Mouse (Mus musculus) cerebellum, adult 9-10 months (tissue): ENCODE results near the gene Itga9.

ENCODE experiments used
- DNase-seq: peaks from one replicate; pipeline ENCODE4 v3.0.0; 2022

Gene Itga9

DNA sequence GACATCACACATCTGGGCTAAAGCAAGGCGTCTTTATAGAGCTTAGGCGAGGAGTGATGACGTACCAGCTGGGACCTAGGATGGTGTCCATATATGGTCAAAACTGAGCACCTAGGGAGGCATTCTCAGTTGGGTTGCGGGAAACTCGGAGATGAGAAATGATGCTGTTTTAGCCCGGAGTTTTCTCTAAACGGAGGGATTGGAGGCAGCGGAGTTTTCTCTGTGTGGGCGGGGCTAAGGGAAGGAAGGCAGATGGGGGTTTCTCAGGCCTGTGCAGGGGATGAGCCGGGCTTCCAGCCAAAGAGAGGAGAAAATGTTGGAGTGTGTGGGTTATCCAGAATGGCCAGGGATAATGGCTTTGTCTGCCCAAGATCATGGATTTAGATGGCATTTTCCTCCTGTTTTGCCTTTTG, 182.4 kb downstream of the Itga9 start:
- no peak for DNase-seq

DNA sequence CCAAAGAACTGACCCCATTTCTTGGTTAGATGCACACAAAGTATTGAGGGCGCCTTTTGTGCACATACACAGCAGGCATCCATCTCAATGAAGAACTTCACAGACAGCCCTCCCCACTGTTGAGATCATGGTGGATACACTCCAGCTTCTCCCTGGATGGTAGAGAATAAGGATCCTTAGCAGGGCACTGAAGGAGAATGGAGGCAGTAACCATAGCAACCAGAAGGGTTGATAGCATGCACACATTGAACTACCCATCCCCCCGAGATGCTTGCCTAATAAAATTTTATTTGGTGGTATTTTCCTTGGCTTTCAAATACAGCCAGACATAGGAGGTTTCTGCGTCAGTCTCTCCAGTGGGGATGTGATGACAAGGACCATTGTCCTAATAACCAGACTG, 184.7 kb downstream of the Itga9 start:
- no peak for DNase-seq

DNA sequence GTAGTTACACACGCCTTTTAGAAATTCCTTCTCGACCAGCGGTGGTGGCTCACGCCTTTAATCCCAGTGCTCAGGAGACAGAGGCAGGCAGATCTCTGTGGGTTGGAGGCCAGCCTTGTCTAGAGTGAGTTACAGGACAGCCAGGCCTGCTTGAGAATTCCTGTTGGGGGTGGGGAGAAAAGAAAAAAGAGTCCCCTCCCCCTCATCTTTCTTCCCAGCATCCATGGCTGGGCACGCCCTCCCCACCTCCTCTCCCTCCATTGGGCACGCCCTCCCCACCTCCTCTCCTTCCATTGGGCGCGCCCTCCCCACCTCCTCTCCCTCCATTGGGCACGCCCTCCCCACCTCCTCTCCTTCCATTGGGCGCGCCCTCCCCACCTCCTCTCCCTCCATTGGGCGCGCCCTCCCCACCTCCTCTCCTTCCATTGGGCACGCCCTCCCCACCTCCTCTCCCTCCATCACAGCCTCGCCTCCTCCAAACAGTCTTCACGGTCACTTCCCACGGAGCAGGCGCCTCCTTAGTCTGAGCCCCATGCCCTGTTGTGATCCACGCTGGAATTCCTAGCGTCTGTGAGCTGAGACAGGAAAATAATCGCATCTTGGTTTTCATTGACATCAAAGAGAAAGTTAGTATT, 186.8 kb downstream of the Itga9 start:
- DNase-seq: no peak

DNA sequence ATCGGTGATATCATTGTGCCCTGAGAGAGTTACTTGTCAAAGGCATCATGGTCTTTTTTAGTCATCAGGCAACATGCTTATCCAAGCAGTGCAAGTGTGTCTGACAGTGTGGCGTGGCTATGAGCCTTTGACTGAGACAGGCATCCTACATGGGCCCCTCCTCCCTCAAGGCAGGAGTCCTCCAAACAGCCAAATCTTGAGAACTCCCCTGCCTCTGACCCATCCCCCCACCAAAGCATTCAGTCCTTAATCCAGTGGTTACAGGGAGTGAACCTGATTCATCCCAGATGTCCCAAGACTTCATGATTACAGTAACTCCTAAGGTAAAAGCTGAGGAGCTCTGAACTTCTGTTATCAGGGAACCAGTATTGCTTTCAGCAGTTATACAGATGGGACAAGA, 188.2 kb downstream of the Itga9 start:
- no peak for DNase-seq

DNA sequence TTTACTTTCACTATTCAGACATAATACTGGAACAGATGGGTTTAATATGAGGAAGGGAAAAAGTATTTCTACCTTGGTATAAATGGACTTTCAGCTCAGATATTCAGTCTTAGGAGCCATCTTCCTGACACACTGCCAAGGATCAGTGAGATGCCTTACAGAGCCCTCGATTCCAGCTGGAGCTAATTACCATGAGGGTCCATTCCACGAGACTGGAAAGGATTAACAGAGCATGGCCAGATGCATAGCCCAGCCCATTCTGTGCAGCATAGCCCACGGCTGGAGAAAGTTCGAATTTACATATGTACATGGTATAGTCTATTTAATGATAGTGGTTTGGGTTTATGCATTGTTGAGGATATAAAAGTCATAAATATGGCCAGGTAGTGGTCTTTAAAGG, 188.8 kb downstream of the Itga9 start:
- no peak for DNase-seq

DNA sequence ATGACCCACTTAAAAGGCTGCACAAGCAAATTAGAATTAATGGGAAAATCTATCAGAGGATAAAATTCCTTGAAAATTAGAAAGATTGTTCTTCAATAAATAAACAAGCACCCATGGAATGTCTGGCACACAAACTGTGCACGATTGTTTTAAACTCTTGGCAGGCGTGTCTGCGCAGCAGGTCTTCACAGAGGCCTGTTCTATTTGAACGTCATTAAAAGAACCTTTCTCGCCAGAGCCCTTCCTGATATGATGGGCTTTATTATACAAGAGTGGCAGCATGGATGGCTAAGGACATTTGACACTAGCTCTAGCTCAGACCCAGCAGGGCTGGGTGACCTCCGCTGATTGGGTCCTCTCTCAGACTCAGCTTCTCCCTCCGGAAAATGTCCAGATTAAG, 192.6 kb downstream of the Itga9 start:
- DNase-seq: no peak

DNA sequence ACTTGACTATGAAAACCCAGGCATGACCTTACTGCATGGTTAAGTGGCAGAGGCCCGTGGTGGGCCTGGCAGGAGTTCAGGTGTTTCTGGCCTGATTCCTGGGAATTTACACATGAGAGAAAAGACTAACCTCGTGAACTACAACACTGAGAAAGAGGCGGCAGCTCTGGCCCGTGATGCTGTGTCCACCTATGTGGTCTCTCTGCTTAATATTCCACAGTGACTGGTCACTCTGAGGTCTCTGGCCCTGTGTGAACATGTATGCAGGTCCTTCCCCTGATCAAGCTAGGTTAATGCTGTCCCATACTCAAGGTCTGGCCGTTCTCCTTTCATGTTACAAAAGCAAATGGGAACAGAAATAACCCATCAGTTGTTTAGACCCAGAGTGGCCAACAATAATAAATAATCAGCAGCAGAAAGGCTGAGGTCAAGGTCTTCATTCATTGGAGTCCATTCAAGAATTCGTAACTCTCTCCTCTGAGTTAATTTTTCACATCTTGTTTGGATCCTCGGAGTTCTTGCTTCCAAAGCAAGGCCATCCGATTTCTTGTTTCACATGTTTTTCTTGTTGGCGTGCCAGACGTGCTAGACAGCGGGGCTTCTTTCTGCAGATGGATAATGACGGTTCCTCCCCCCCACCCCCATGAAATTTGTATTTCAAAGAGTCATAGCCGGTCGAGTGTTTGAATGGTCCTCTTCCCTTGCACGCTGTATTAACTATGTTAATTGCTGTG, 194.9 kb downstream of the Itga9 start:
- no peak for DNase-seq

DNA sequence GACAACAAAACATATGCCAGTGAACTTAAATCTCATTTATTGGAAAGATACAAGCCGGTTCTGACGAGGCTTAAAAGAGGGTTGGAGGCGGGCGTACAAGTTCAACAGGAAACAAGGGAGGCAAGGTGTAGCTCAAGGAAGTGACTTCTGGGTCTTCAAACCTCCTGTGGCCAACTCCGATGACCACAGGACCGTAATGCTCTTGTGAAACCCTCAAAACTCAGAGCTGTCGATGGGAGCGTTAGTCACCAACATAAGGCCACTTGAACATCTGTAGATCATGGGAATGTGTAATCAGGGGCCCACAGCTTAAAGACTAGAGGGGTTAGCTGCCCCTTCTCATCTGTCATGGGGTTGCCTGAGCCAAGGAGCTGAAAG, 195.4 kb downstream of the Itga9 start:
- no peak for DNase-seq

DNA sequence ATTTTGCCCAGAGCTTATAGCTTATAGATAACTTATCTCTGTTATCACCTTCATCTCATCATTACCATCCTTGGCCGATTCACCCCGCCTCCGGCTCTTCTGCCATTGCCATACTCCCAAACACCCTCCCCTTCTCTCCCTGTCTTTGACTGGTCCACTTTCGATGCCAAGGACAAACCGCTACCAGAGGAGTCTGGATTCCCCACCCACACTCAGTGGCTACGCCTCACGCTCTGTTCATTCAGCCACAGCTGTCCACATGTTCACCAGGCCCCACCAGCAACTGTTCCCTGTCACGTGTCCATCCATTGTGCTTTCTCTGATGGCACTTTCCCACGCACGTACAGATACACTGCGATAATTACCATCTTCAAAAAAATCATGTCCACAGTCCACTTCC, 195.9 kb downstream of the Itga9 start:
- DNase-seq: no peak

DNA sequence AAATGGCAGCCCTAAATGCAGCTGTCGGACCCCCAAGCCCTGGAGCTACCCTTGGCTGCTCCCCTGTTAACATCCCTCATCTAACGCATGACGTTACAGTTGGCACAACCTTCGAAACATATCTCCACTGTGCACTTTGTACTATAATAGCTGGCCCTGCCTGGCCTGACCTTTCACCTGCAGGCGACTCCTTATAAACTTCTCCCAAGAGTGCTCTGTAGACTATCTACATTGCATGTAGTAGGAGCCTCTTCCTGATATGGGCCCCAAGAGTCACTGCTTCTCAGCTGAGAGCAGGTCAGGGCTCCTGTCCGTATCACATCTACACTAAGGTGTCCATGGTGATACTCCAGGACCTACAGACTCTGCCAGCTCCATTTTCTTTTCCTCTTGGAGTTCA, 199.2 kb downstream of the Itga9 start:
- no peak for DNase-seq

DNA sequence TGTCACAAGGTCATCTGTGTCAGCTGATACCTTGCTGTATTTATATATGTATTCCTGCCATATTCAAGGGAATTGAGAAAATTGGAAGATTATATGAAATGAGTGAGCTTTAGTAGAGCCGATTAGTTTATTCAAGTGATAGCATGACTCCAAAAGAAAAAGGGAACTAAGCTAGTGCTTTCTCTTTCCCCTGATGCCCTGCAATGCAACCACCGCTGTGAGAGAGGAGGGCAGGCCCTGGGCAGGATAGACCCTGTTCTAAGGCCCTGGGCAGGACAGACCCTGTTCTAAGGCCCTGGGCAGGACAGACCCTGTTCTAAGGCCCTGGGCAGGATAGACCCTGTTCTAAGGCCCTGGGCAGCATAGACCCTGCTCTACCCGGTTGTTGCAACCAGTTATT, 201.2 kb downstream of the Itga9 start:
- no peak for DNase-seq

DNA sequence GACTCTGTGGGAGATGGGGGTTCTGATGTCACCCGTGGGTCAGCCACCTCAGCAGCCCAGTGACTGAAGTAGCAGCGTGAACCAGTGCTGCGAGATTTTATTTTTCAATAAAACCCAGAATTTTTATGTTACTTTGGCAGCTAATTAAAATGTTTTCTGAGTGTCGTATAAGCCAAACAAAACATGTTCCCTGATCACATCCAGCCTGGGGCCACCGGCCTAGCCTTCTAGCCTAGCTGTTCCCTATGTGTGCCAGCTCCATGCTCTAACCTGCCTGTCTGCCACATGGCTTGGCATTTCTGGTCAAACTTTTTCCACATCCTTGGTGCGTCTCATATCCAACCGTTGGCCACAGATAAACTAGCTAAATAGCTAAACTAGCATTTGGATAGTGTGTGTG, 205.7 kb downstream of the Itga9 start:
- no peak for DNase-seq

DNA sequence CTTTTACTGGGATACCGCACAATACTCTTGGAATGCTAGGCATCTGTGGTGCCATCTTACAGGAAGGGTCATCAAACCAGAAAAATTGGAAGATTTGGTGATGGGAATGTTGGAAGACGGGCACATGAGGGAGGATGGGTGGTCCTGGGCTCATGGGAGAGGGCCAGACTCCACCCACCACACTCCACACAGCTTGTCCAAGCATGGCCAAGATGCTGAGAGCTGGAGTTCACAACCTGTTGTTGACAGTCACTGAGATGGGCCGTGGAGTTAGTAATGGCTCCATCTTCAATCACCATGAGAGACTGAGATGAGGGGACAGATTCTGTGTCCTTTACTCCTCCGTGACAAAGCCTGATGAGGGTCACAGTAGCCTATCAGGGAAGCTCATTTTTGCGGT, 207.0 kb downstream of the Itga9 start:
- DNase-seq: no peak

DNA sequence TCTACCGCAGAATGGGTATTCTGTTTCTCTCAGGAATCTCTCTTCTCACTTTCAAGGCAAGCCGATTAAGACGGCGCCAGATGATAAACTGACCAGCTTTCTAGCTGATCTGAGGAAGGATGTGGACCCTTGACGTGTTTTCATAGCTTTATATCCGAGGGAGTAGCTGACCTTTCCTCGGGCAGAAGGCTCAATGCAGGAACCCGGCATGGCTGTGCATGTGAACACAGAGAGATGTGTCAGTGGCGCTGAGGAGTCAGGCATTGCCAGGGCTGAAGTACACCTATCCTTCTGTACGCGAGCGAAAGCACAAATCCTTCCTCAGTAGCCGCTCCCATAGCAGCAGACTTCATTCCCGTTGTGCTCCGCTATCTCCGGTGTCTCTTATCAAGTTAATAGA, 207.6 kb downstream of the Itga9 start:
- DNase-seq: no peak

DNA sequence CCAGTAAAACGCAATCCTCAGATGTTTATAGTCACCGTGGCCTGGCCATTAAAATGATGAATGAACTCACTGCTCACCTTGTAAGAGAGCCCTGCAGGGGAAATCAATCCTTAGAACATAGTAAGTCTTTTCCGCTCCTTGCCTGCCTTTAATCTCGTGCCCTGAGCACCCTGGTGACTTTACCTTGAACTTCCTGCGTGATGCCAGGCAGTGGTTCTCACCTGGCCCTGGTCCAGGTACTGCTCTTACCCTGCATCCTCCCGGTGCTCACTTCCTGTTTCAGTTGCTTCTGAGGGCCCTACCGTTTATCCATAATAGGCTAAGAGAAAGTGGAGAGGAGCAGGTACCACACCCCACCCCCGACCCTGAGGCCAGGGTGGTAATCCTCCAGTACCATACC, 208.0 kb downstream of the Itga9 start:
- no peak for DNase-seq

DNA sequence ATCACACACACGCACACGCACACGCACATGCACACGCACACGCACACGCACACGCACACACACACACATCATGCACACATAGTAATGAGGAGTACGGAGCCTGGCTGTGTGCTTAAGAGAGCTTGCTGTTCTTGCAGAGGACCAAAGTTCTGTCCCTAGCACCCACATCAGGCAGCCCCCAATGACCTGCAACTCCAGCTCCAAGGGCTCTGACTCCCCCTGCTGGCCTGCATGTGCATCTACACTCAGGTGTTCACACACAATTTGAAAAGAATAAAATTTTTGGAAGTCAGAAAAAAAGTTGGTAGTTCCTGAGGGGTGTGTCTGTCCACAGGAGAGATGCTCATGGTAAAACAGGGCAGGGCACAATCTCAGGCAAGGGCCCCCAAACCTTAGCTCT, 209.1 kb downstream of the Itga9 start:
- DNase-seq: no peak

DNA sequence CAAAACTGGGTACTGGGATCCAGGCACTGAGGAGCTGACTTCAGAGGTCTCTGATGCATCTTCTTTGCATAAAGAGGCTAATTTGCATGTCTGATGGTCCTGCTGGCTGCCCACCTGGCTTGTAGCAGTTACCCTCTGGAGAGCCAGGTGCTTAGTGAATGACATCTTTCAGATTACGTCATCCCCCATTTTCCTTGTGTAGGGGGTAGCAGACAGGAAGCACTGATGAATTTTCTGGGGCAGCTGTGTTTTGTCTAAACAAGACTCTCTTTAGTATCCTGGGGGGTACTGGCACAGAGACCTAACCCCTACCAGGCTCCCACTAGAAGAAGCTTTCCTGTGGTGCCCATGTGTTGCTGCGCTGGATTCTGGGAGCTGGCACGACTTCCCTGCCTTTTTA, 212.0 kb downstream of the Itga9 start:
- DNase-seq: no peak

DNA sequence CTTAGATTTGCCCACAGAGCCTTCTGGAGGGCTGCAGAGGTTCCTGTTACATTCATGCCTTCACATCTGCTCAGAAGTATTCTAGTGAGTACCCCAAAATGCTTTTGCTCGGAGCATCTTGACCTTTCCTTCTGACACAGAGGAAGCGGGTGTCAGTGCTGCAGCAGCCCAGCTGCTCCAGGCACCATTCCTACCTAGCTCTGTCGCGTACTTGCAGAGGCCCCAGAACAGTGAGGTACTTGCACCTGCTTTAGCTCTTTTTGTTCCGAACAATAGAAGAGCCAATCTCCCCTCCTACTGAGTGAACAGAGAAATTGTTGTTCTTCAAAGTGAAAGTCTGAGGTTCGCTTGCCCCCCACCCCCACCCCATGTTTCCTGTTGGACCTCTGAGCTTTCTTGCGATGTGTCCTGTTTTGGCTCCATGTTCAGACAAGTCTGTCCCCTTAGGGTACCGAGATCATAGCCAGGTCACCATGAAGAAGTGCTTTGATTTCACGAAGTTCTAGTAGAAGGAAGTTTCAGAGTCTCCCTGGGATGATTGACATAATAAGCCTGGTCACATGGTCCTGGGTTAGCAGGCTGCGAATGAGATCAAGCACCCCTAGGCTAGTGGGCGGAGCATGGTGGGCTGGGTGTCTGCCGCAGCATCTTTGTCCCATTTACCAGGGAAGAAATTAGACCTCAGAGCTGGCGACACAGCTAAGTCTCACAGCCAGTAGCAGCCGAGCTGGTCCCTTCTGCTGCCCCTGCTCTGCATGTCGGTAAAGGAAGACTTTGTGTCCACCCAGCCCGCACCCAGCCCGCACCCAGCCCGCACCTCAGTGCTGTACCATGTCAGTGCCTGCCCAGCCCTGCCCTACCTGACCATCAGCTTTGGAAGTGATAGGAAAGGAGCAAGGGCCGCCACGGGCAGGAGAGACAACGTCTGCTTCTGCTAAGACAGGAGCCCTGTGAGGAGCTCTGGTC, 215.0 kb downstream of the Itga9 start:
- DNase-seq: no peak

DNA sequence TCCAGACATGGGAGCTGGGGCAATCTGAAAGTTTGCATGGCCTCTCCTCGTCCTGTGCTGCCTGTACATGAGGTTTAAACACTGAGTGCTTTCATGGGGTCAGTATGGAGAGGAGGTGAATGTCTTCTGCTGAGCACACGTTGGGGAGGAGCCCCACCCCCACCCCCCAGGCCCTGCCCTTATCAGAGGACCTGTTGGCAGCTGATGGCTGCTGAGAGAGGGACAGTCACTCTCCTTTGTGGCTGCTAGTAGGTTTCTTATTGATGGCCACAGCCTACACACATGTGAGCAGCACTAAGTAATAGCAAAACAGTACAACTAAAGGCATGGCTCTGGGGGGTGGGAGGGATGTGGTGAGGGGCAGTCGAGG, 215.7 kb downstream of the Itga9 start:
- DNase-seq: no peak

DNA sequence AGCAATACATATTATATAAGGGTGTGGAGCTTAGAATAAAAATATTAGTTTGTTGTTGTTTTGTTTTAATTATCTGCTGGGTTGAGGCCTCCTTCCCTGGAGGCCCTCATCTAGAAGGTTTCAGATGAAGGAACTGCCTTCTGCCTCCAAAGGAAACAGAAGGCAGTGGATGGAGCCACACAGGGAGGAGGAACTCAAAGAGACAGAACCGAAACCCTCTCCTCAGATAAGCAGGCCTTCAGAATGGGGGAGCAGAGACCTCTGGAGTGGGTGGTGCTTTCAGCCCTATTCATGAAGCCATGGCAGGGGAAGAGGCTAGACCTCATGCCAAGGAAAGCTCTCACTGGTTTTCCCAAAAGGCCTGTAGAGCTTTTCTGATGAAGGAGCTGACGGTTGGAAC, 216.1 kb downstream of the Itga9 start:
- no peak for DNase-seq

DNA sequence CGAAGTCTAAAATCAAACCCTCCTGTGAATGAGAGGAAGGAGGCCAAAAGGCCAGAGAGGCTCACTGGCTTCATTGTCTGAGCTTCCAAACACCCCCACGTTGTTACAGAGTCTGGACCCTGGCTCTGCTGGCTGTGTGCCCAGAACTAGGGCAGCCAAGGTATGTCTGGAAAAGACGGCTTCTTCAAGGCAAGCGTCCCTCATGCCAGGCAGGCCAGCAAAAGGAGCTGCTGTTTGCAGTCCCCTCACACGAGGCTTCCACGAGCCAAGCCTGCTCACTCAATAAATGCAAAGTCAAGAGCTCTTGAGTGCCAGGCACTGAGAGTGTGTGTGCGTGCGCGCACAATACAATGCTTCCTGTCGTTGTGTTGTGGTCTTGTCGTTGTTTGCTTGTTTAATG, 224.6 kb downstream of the Itga9 start:
- no peak for DNase-seq

DNA sequence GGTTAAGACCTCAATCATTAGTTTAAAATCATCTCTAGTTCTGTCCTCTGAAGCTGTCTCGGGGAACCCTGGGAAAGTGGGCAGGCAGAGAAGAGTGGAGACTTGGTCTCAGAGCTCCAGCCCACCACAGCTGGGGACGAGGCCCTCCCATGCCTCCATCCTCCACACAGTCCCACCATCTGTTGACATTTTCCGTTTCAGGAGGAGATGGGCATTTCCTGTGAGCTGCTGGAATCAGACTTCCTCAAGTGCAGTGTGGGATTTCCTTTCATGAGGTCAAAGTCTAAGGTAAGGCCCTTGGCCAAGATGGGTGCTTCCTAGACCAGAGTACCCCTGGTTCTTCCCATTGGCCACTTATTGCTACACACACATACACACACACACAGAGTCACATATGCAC, 226.0 kb downstream of the Itga9 start:
- DNase-seq: no peak

DNA sequence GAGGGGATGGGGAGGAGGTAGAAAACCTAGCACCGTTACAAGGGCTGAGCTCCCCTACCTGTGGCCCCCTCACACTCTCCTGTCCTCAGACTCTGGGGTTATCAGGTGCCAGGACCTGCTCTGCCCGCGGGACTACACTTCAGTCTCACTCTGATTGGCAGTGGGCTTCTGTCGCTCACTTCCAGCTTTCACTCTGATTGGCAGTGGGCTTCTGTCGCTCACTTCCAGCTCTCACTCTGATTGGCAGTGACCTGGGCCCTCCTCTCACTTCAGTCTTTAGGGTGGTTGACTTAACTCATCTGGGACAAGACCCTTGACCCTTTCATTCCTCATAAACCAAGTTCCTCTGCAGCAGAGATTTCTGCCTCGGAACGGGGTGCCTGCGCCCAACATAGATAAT, 226.9 kb downstream of the Itga9 start:
- DNase-seq: no peak
